In the genomic region with DNA sequence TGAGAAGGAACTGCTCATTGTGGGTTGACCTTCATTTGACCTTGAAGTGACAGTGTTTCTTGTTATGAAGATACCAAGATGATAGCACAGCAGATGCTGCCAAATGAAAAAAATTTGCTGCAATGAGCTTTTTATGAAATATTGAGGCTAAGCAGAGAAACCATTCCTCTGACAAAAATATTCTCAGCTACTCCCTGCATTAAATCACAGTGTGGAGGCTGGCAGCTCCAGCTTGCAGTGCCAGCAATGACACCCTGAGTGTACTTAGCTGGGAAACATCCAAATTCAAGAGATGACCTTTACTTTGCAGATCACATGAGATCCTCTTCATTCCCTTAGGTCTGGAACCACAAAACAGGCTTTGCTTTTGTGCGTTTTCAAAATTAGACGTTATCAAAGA, we compare ENCODE assay signal across 17 mouse cellular contexts.
DNase-seq lines count a peak whose midpoint lies in the region; ATAC-seq and TF ChIP-seq lines count a peak whose summit lies in the region.
"Had no signal": no experiment of that assay in that cellular context is flagged by ENCODE, and none has a peak within 500 bp of the region (broad histone marks: within the 10 kb centered on the region; RNA-seq: fewer than 3 reads in every experiment).

No protein-coding gene starts in this region.

- H3K4me1 ChIP-seq in liver, adult 2 months (ENCODE audit: control insufficient read depth, insufficient read depth, low read length): peaks cover 1% of the 10 kb centered on the region; the same call in 1 of the 2 replicates
- no peaks in the 10 kb centered on the region for H3K4me1 ChIP-seq in liver, postnatal 0 days (ENCODE audit: insufficient read depth)
- H3K4me1 ChIP-seq in cortical plate, adult 2 months (ENCODE audit: control insufficient read depth, insufficient read depth, low read length): peaks cover 8% of the 10 kb centered on the region
- H3K4me1 ChIP-seq: embryonic facial prominence, embryonic 15.5 days; limb, embryonic 12.5 days; neural tube, embryonic 12.5 days had no signal

- TF ChIP-seq POLR2A in liver, adult 2 months (IDR thresholded peaks at IDR 0.05; ENCODE audit: extremely low read depth, insufficient read depth, low read length): no peak
- no peak for TF ChIP-seq POLR2A in cortical plate, adult 2 months (IDR thresholded peaks at IDR 0.05; ENCODE audit: extremely low read depth, insufficient read depth, low read length)

- no peak for TF ChIP-seq CTCF in liver, adult 2 months (IDR thresholded peaks at IDR 0.05; ENCODE audit: low read depth, low read length)
- TF ChIP-seq CTCF in liver, postnatal 0 days (IDR thresholded peaks at IDR 0.05; ENCODE audit: low read depth): no peak
- TF ChIP-seq CTCF in cortical plate, adult 2 months (IDR thresholded peaks at IDR 0.05; ENCODE audit: extremely low read depth, insufficient read depth, low read length): no peak

- H3K9ac ChIP-seq in liver, adult 2 months (ENCODE audit: low read depth, low read length): no peak overlapping the region
- no peak overlapping the region for H3K9ac ChIP-seq in liver, postnatal 0 days (replicated peaks)
- H3K9ac ChIP-seq: embryonic facial prominence, embryonic 15.5 days; limb, embryonic 12.5 days; neural tube, embryonic 12.5 days had no signal

- no peaks in the 10 kb centered on the region for H3K36me3 ChIP-seq in liver, adult 2 months (ENCODE audit: control insufficient read depth, insufficient read depth, low read length)
- H3K36me3 ChIP-seq in liver, postnatal 0 days (replicated peaks; ENCODE audit: insufficient read depth, low read length): no peaks in the 10 kb centered on the region
- H3K36me3 ChIP-seq: embryonic facial prominence, embryonic 15.5 days; limb, embryonic 12.5 days; neural tube, embryonic 12.5 days had no signal

- no peak overlapping the region for H3K4me2 ChIP-seq in liver, postnatal 0 days (ENCODE audit: low read depth, low read length)
- H3K4me2 ChIP-seq: embryonic facial prominence, embryonic 15.5 days; limb, embryonic 12.5 days; neural tube, embryonic 12.5 days had no signal

- peak; percentile 83 for ATAC-seq in frontal cortex, adult (ENCODE audit: low TSS enrichment)
- ATAC-seq in liver, postnatal 0 days: no peak
- ATAC-seq: intestine, embryonic 16.5 days; Patski had no signal

- TF ChIP-seq EP300 in liver, postnatal 0 days (IDR thresholded peaks at IDR 0.05; ENCODE audit: low read depth): no peak

- H3K9me3 ChIP-seq in liver, postnatal 0 days (ENCODE audit: low read length): no peaks in the 10 kb centered on the region
- H3K9me3 ChIP-seq: embryonic facial prominence, embryonic 15.5 days; limb, embryonic 12.5 days; neural tube, embryonic 12.5 days had no signal

- WGBS in liver, adult 2 months: 72% methylated on average over 2 of the region's 2 CpGs
- WGBS in liver, postnatal 0 days (ENCODE audit: insufficient replicate concordance): 79% methylated on average over 2 of the region's 2 CpGs

- no peak for DNase-seq in frontal cortex, postnatal 25 days (ENCODE audit: low spot score in 2 of 2)
- DNase-seq in liver, adult 2 months (ENCODE audit: extremely low read depth, low read depth, low spot score): peak; percentile 47
- DNase-seq in liver, postnatal 0 days: no peak
- DNase-seq in right cerebral cortex, postnatal 10 days (ENCODE audit: low spot score in 2 of 2): peak; percentile 29 to 47
- DNase-seq in cerebellum, postnatal 4 days (ENCODE audit: low spot score in 2 of 2): no peak
- DNase-seq: gastrocnemius, postnatal 14 days; heart, postnatal 10 days; lung, adult 2 months; thymus, postnatal 36 days had no signal

- no peaks in the 10 kb centered on the region for H3K27me3 ChIP-seq in liver, adult 2 months (ENCODE audit: control insufficient read depth, insufficient read depth, low read length)
- H3K27me3 ChIP-seq in liver, postnatal 0 days (ENCODE audit: insufficient read depth, low read length): no peaks in the 10 kb centered on the region
- H3K27me3 ChIP-seq: embryonic facial prominence, embryonic 15.5 days; limb, embryonic 12.5 days; neural tube, embryonic 12.5 days had no signal

- no peaks in the 10 kb centered on the region for H3K79me2 ChIP-seq in liver, adult 2 months (ENCODE audit: control insufficient read depth, insufficient read depth, low read length)

- H3K4me3 ChIP-seq in liver, adult 2 months (ENCODE audit: insufficient read depth, low read depth, low read length): no peak overlapping the region
- H3K4me3 ChIP-seq in liver, postnatal 0 days (ENCODE audit: low read depth, low read length): no peak overlapping the region
- no peak overlapping the region for H3K4me3 ChIP-seq in cortical plate, adult 2 months (ENCODE audit: insufficient read depth, low read length)
- H3K4me3 ChIP-seq: embryonic facial prominence, embryonic 15.5 days; limb, embryonic 12.5 days; neural tube, embryonic 12.5 days had no signal

- H3K27ac ChIP-seq in liver, adult 2 months (replicated peaks; ENCODE audit: insufficient read depth, low read depth, low read length): no peak overlapping the region
- H3K27ac ChIP-seq in liver, postnatal 0 days (ENCODE audit: low read depth): no peak overlapping the region
- peak overlapping the region; percentile 43 for H3K27ac ChIP-seq in cortical plate, adult 2 months (ENCODE audit: insufficient read depth, low read length)
- H3K27ac ChIP-seq: embryonic facial prominence, embryonic 15.5 days; kidney, postnatal 0 days; limb, embryonic 12.5 days; neural tube, embryonic 12.5 days had no signal

Comparison
In these comparisons a context has a peak if more than half of its experiments do, and no peak if none do; other contexts are left out.
1. DNase-seq: peak in liver, adult 2 months (single experiment) and right cerebral cortex, postnatal 10 days (2 of 2); none in frontal cortex, postnatal 25 days (0 of 2), liver, postnatal 0 days (single experiment) and cerebellum, postnatal 4 days (0 of 2).